Mouse (Mus musculus): ENCODE data around the gene Slc38a6. TPM values are rescaled to one million over a fixed set of nuclear protein-coding genes. Genes with fewer than 3 reads are reported as not detected.

Slc38a6 gene
- polyA plus RNA-seq, 1 experiment from 2014 or later = 9.4 TPM

- no peak for ATAC-seq (ENCODE audit: borderline replicate concordance, extremely low read depth, low FRiP score, low TSS enrichment)
- Histone ChIP-seq H3K27me3 (no peaks in the 10 kb centered on the region), H3K36me3 (0 out of 2 replicates have a peak, but pooled peaks cover 5% of the 10 kb centered on the region), H3K4me2 (no peak overlapping the region), H3K9ac (no peak overlapping the region), H3K4me3 (no peak overlapping the region), H3K27ac (no peak overlapping the region), H3K9me3 (no peaks in the 10 kb centered on the region), H3K4me1 (peaks cover 3% of the 10 kb centered on the region; the same call in 1 of the 2 replicates)
- WGBS = 47% methylated on average over 12 of the region's 12 CpGs
Measured at GRCm38 (mm10) chr12:73345157-73345556, 58.6 kb downstream of the Slc38a6 start.

GRCm38 (mm10) chr12:73347202-73347601 is 60.6 kb downstream of the Slc38a6 start:
- Histone ChIP-seq H3K9ac (no peak overlapping the region), H3K4me3 (no peak overlapping the region), H3K9me3 (no peaks in the 10 kb centered on the region), H3K4me2 (no peak overlapping the region), H3K36me3 (0 out of 2 replicates have a peak, but pooled peaks cover 5% of the 10 kb centered on the region), H3K27me3 (no peaks in the 10 kb centered on the region), H3K4me1 (no peaks in the 10 kb centered on the region), H3K27ac (no peak overlapping the region)
- 75% methylated on average over 7 of the region's 7 CpGs for WGBS
- no peak for ATAC-seq (ENCODE audit: borderline replicate concordance, extremely low read depth, low FRiP score, low TSS enrichment)

DNA sequence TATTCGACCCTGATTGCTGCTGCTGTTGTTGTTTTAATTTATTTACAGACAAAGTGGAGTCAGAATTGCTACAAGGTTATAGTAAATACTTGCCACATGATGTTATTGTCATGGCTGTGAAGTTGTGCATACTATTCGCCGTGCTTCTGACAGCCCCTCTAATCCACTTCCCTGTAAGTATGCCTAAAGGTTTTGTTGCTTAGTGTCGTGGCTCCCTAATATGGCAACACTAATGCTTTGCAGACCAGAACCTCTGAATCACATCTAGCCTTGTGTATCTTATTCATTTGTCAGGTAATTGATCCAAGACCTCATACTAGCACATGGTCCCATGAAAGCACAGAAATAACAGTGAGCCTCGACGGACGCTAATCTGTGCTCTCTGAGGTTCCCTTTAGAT is 63.9 kb downstream of the Slc38a6 start:
- Histone ChIP-seq H3K36me3 (no peaks in the 10 kb centered on the region), H3K4me1 (no peaks in the 10 kb centered on the region), H3K9ac (no peak overlapping the region), H3K4me3 (no peak overlapping the region), H3K9me3 (no peaks in the 10 kb centered on the region), H3K27me3 (no peaks in the 10 kb centered on the region), H3K4me2 (no peak overlapping the region), H3K27ac (no peak overlapping the region)
- WGBS = 61% methylated on average over 7 of the region's 7 CpGs
- ATAC-seq (ENCODE audit: borderline replicate concordance, extremely low read depth, low FRiP score, low TSS enrichment) = no peak

DNA sequence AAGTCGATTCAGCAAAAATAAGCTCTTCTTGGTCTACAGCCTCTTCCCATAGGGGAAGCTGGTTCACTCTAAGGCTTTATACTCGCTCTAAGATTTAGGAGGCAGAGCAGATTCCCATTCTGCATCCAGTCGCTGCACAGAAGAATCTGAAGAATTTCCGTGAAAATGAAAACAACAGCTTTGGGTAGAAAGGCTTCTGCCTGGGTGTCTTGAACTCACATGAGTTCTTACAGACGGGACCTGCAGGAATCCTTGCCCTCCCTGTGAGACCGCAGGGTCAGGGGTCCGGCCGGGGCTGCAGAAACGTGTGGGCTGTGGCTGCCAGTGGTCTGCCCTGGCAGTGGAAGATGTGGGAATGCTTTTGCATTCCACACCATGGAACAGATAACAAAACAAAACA is 64.4 kb downstream of the Slc38a6 start:
- Histone ChIP-seq H3K4me2 (no peak overlapping the region), H3K9me3 (no peaks in the 10 kb centered on the region), H3K4me1 (no peaks in the 10 kb centered on the region), H3K27ac (no peak overlapping the region), H3K27me3 (no peaks in the 10 kb centered on the region), H3K9ac (no peak overlapping the region), H3K36me3 (no peaks in the 10 kb centered on the region), H3K4me3 (no peak overlapping the region)
- no peak for ATAC-seq (ENCODE audit: borderline replicate concordance, extremely low read depth, low FRiP score, low TSS enrichment)
- 34% methylated on average over 9 of the region's 9 CpGs for whole genome bisulfite sequencing

DNA sequence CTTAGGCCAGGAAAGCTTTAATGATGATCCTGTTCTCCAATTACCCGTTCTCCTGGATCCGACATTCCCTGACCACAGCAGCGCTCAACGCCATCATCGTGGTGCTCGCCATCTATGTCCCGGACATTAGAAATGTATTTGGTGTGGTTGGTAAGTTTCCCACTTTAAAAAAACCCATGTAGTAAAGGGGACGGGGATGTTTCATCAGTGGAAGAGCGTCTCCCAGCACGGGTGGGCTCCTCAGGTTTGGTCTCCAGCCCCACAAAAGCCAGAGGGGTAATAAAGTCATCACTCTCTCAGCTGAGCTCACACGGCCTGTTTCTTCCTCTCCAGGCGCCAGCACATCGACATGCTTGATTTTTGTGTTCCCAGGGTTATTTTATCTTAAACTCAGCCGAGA is 65.2 kb downstream of the Slc38a6 start:
- Histone ChIP-seq H3K27ac (no peak overlapping the region), H3K36me3 (no peaks in the 10 kb centered on the region), H3K4me3 (no peak overlapping the region), H3K9ac (no peak overlapping the region), H3K9me3 (no peaks in the 10 kb centered on the region), H3K27me3 (no peaks in the 10 kb centered on the region), H3K4me2 (no peak overlapping the region), H3K4me1 (no peaks in the 10 kb centered on the region)
- 73% methylated on average over 14 of the region's 14 CpGs for WGBS
- no peak for ATAC-seq (ENCODE audit: borderline replicate concordance, extremely low read depth, low FRiP score, low TSS enrichment)

DNA sequence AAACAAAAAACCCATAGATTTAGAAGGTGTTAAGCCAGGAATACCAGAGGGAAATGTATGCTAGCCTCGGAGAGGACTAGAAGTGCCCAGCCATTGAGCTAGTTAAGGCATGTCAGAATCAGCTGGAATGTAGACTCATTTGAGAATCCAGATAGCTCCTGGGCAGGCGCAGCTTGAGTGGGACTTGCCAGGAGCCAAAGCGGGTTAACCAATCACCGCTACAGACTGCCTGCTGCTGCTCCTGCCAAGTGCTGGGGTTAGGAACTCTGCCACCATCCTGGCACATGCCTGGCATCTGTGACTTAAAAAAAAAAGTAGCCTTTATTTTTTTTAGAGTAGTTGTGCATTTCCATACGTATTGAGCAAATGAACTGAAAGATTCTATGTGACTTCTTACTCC is 66.8 kb downstream of the Slc38a6 start:
- Histone ChIP-seq H3K4me1 (no peaks in the 10 kb centered on the region), H3K4me3 (no peak overlapping the region), H3K9me3 (no peaks in the 10 kb centered on the region), H3K4me2 (no peak overlapping the region), H3K27me3 (no peaks in the 10 kb centered on the region), H3K36me3 (no peaks in the 10 kb centered on the region), H3K9ac (no peak overlapping the region), H3K27ac (no peak overlapping the region)
- WGBS = 80% methylated on average over 5 of the region's 5 CpGs
- ATAC-seq (ENCODE audit: borderline replicate concordance, extremely low read depth, low FRiP score, low TSS enrichment) = no peak

DNA sequence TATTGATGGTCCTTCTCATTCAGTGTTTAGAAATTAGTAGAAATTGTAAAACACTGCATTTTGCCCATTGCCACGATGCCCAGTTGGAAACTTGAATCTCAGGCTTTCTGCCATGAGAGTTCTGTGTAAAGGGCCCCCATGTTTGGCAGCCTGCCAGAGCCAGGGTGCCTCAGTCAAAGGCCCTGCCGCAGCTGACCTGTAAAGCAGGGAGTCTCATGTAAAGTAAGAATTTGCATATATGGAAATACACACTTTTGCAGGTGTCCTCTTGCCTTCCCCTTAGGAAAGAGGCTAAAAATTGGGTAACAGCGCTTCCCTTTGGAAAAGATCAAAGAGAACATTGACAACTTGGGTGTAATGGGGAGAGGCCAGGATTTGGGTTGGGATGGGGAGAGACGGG is 67.9 kb downstream of the Slc38a6 start:
- no peak for ATAC-seq (ENCODE audit: borderline replicate concordance, extremely low read depth, low FRiP score, low TSS enrichment)
- no peak overlapping the region for H3K27ac ChIP-seq
- H3K4me2 ChIP-seq = no peak overlapping the region
- H3K9ac ChIP-seq = no peak overlapping the region
- H3K27me3 ChIP-seq = no peaks in the 10 kb centered on the region
- WGBS = 64% methylated on average over 4 of the region's 4 CpGs
- no peaks in the 10 kb centered on the region for H3K4me1 ChIP-seq
- H3K36me3 ChIP-seq = no peaks in the 10 kb centered on the region
- no peak overlapping the region for H3K4me3 ChIP-seq
- H3K9me3 ChIP-seq = no peaks in the 10 kb centered on the region

- Histone ChIP-seq H3K4me1 (no peaks in the 10 kb centered on the region), H3K4me2 (no peak overlapping the region), H3K27ac (no peak overlapping the region), H3K9ac (no peak overlapping the region), H3K9me3 (no peaks in the 10 kb centered on the region), H3K4me3 (no peak overlapping the region), H3K27me3 (no peaks in the 10 kb centered on the region), H3K36me3 (no peaks in the 10 kb centered on the region)
- 68% methylated on average over 14 of the region's 14 CpGs for WGBS
- no peak for ATAC-seq (ENCODE audit: borderline replicate concordance, extremely low read depth, low FRiP score, low TSS enrichment)
Measured at GRCm38 (mm10) chr12:73355084-73355775, 68.7 kb downstream of the Slc38a6 start.

- Histone ChIP-seq H3K4me3 (no peak overlapping the region), H3K27ac (no peak overlapping the region), H3K9ac (no peak overlapping the region), H3K36me3 (no peaks in the 10 kb centered on the region), H3K27me3 (no peaks in the 10 kb centered on the region), H3K4me1 (no peaks in the 10 kb centered on the region), H3K9me3 (no peaks in the 10 kb centered on the region), H3K4me2 (no peak overlapping the region)
- ATAC-seq (ENCODE audit: borderline replicate concordance, extremely low read depth, low FRiP score, low TSS enrichment) = no peak
- WGBS = 70% methylated on average over 1 of the region's 2 CpGs
Measured at GRCm38 (mm10) chr12:73356696-73357095, 70.1 kb downstream of the Slc38a6 start.

DNA sequence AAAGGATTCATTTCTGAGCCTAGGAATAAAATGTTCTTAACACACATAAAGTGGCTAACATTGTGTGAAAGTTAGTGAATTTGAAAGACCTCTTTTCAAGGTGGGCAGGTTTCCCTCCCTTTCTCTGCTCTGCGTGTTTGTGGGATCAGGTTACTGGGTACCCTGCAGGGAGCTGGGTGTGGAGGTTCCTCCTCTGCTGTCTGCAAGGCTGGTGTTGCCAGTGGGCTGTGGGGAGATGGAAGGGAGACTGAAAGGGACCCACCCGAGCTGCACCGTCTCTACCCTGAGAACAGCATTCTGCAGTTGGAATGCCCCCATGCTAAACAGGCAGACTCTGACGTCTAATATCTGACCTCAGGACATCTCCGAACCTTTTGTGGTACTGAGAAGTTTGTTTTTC is 70.7 kb downstream of the Slc38a6 start:
- H3K27me3 ChIP-seq = no peaks in the 10 kb centered on the region
- H3K36me3 ChIP-seq = no peaks in the 10 kb centered on the region
- no peak for ATAC-seq (ENCODE audit: borderline replicate concordance, extremely low read depth, low FRiP score, low TSS enrichment)
- 44% methylated on average over 5 of the region's 5 CpGs for WGBS
- H3K27ac ChIP-seq = no peak overlapping the region
- no peaks in the 10 kb centered on the region for H3K4me1 ChIP-seq
- no peak overlapping the region for H3K9ac ChIP-seq
- no peak overlapping the region for H3K4me2 ChIP-seq
- no peaks in the 10 kb centered on the region for H3K9me3 ChIP-seq
- no peak overlapping the region for H3K4me3 ChIP-seq

GRCm38 (mm10) chr12:73357736-73358135 is 71.2 kb downstream of the Slc38a6 start:
- Histone ChIP-seq H3K27ac (no peak overlapping the region), H3K27me3 (no peaks in the 10 kb centered on the region), H3K4me3 (no peak overlapping the region), H3K9me3 (no peaks in the 10 kb centered on the region), H3K36me3 (no peaks in the 10 kb centered on the region), H3K9ac (no peak overlapping the region), H3K4me1 (no peaks in the 10 kb centered on the region), H3K4me2 (no peak overlapping the region)
- WGBS = 91% methylated on average over 3 of the region's 3 CpGs
- no peak for ATAC-seq (ENCODE audit: borderline replicate concordance, extremely low read depth, low FRiP score, low TSS enrichment)

- Histone ChIP-seq H3K4me1 (no peaks in the 10 kb centered on the region), H3K9ac (no peak overlapping the region), H3K36me3 (no peaks in the 10 kb centered on the region), H3K27ac (no peak overlapping the region), H3K4me2 (no peak overlapping the region), H3K4me3 (no peak overlapping the region), H3K9me3 (no peaks in the 10 kb centered on the region), H3K27me3 (no peaks in the 10 kb centered on the region)
- WGBS = 55% methylated on average over 2 of the region's 2 CpGs
- no peak for ATAC-seq (ENCODE audit: borderline replicate concordance, extremely low read depth, low FRiP score, low TSS enrichment)
Measured at GRCm38 (mm10) chr12:73358640-73359039, 72.1 kb downstream of the Slc38a6 start.

- Histone ChIP-seq H3K4me2 (no peak overlapping the region), H3K27ac (no peak overlapping the region), H3K36me3 (no peaks in the 10 kb centered on the region), H3K4me3 (no peak overlapping the region), H3K4me1 (no peaks in the 10 kb centered on the region), H3K27me3 (no peaks in the 10 kb centered on the region), H3K9me3 (no peaks in the 10 kb centered on the region), H3K9ac (no peak overlapping the region)
- no peak for ATAC-seq (ENCODE audit: borderline replicate concordance, extremely low read depth, low FRiP score, low TSS enrichment)
- 54% methylated on average over 4 of the region's 4 CpGs for WGBS
Measured at GRCm38 (mm10) chr12:73359520-73359919, 72.9 kb downstream of the Slc38a6 start.

All from lung, embryonic 15.5 days (tissue).